Mouse (Mus musculus): ENCODE data around the gene Tbrg1.

The Tbrg1 gene

GRCm38 (mm10) chr9:37656931-37657481 lies at the start of gene Tbrg1:
Tbrg1 (minus strand) TSS chr9:37657312.
- peak; percentile 72 for DNase-seq (ENCODE audit: low read depth, low spot score)

DNA sequence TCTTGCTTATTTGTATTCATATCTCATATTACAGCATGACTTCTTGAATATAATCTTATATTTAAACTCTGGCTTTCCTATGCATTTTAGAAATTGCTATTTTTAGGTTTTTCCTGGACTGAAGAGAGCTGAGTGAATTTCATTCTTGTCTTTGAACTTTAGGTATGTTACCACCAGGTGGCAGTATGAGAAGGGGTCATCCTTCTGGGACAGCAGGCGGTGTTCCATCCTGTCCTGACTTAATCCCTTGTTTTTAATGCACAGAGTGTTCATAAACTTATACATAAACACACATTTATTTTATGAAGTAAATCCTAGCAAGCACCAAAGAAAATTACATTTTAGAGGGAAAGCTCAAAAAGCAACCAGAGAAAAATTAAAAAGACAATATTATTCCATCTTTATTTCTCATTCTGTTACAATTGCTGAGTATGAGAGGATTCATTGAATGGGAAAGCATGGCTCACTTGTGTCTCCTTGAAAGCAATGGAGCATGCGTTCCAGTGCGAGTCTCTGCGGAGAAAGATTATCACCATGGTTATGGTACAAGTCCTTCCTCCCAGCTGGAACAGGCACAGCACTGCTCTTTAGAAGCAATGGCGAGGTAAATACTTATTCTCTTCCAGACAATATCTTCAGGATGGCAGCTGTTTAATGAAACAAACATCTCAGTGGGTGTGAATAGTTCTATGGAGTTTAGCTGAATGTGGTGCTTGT lies 33.0 kb upstream of the Tbrg1 start:
- DNase-seq (ENCODE audit: low read depth, low spot score), result no peak

DNA sequence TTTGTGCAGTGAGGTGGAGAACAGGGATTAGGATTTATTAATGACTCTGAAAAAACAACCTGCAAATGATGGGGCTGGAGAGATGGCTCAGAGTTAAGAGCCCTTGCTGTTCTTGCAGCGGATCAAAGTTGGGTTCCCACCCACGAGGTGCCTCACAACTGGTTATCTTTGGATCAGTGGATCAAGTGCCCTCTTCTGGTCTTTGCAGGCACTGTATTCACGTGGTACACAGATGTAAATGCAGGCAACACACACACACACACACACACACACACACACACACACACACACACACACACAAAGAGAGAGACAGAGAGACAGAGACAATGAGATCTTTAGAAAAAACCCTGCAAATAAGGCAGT lies 30.8 kb upstream of the Tbrg1 start:
- DNase-seq (ENCODE audit: low read depth, low spot score), result no peak

DNA sequence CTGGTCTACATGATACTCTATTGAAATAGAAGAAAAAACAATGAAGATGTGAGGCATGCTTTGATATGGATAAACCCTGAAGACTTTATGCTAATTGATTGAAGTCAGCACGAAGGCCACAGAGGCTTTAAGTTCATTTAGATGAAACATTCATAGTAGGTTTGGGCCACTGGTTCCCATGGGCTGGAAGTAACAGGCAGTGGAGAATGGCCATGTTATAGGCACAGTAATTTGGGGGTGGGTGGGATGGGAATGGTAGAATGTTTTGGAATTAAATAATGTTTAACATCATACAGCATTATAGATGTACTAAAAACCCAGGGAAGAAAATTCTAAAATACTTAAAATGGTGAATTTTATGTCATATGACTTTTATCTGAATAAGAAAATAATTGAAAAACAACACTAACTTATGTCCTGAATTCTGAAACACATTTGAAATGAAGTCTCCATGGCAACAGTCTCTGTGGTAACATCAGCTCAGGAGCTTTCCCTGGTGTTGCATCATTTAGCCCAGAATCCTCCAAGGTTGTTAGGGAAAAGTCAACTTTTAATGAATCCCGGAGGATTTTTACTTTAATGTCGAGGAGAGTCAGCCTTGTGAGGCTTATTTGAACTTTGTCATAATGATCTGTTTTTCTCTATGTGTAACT lies 30.3 kb upstream of the Tbrg1 start:
- DNase-seq (ENCODE audit: low read depth, low spot score), result no peak

DNA sequence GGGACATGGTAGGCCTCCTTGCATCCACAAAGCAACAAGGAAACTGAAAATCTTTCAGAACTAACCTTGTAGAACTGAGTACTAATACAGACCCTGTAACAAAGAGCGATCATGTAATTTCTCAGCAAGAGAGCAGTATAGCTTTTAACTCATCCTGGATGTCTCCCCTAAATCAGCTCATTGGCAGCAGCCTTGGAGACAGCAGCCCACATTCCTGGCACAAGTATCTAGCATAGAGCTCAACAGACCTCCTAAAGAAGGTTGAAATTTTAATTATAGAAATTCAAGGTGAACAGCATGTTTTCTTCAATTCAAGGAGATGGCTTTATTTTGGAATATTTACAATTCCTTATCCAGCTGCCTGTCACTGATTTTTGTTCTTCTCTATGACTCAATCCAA lies 24.0 kb upstream of the Tbrg1 start:
- no peak for DNase-seq (ENCODE audit: low read depth, low spot score)

DNA sequence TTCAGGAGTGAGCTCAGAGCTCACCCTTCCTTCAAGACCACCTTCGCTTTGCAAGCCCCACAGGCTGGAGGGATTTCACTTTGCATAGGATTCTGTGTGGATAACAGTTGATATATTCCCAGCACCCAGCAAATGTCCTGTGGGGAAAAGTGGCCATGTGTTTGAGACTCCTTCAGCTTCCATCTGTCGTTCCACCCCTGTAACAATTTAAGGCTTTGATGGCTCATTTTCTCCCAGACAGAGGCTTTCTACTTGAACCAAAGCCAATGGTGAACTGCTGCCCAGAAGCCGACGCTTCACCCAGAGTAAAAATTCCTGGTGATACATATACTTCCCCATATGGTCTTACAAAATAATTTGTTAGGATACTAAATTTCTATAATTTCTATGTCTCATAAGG lies 18.2 kb upstream of the Tbrg1 start:
- DNase-seq (ENCODE audit: low read depth, low spot score), result no peak

DNA sequence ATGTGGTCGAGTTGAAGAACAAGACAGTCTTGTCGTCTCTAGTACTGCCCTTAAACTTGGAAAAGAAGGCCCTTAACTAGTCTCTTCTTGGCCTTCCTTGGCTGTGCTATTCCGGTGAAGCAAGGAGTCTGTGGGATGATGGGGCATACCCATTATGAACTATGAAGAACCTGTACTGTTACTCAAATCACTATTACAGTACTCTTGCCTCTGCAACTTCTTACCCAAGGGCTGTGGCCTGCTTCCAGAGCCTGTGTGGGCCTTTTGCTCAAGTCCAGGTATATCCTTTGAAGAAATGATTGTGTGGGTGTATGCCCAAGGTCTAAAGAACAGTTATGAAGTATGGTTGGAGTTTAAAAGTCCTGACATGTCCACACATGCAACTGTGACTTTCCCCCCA lies 13.1 kb upstream of the Tbrg1 start:
- no peak for DNase-seq (ENCODE audit: low read depth, low spot score)

- no peak for DNase-seq (ENCODE audit: low read depth, low spot score)
Observed at GRCm38 (mm10) chr9:37669678-37670077, 12.6 kb upstream of the Tbrg1 start.

DNA sequence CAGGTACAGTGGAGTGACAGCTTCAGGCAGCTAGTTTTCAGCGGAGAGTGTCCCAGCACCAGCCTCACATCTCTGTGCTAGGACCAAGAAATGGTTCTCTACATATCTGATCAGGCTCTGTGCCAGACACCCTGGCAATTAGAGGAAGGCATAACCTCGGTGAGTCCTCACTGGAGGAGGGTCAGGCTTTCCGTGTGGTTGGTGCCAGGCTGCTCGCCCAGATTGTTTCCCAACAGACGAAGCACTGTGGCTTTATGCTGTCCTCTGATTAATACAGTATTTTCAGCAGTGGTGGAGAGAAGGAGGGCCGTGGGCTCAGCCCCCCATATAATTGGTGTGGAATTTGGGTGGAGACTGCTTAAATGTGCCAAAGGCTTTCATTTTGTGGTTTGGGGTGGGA lies 12.0 kb upstream of the Tbrg1 start, which contains the start of gene Panx3:
Gene Panx3, minus strand, starts transcription at position 121 of the 400 bp plus-strand sequence.
- DNase-seq (ENCODE audit: low read depth, low spot score), result no peak

- no peak for DNase-seq (ENCODE audit: low read depth, low spot score)
Observed at GRCm38 (mm10) chr9:37666045-37666444, 8.9 kb upstream of the Tbrg1 start.

- no peak for DNase-seq (ENCODE audit: low read depth, low spot score)
Observed at GRCm38 (mm10) chr9:37664604-37665003, 7.5 kb upstream of the Tbrg1 start.

DNA sequence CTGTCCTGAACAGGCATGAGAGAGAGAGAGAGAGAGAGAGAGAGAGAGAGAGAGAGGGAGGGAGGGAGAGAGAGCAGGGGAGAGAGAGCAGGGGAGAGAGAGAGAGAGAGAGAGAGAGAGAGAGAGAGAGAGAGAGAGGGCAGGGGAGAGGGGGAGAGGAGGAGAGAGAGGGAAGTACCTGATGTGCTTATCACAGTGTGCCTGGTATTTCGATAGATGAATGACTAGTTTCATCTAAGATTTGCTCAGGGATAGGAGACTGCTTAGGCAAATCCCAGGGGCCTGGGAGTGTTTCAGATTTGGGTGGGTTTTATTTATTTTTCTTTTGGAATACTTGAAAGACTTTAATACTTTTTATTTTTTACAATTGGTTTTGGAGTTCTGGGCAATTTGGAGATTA lies 6.1 kb upstream of the Tbrg1 start:
- no peak for DNase-seq (ENCODE audit: low read depth, low spot score)

DNA sequence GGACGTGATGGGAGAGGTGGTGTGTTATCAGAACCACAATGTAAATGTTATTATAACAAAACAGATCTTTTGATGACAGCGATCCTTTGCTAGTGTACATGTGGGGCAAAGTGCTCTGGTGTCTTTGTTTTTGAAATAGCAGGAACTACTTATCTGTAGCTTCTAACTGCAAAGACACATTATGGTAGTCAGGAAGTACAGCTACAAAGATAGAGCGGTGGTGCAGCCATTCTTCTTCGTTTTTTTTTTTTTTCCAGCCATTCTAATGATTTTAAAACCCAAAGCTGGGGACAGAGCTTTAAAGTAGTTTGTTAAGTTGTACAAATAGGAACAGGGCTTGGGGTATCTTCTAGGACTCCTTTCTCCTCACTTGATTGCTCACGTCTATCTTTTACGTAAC lies 2.3 kb upstream of the Tbrg1 start:
- DNase-seq (ENCODE audit: low read depth, low spot score), result no peak

- peak; percentile 81 for DNase-seq (ENCODE audit: low read depth, low spot score)
Observed at GRCm38 (mm10) chr9:37656439-37656881, 652 bp downstream of the Tbrg1 start.

- peak; percentile 63 for DNase-seq (ENCODE audit: low read depth, low spot score)
Observed at GRCm38 (mm10) chr9:37655961-37656360, 1.2 kb downstream of the Tbrg1 start.

DNA sequence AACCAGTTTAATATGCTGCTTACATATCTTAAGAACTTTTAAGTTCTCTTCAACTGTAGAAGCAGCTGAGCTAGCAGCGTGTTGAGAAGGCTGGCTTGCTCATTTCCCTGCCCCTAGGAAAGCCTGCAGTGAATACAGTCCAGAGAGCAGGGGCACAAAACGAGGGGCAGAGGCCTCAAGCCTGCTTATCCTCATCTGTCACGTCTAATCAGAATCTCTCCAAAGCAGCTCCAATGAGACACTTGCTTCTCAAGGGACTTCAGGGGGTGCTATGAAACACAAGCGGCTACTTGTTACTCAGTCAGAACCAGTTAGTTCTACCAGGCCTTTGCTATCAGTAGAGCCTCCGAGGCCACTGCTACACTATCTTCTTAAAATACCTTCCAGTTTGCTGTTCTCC lies 3.3 kb downstream of the Tbrg1 start:
- DNase-seq (ENCODE audit: low read depth, low spot score), result no peak

GRCm38 (mm10) chr9:37650639-37651038 lies 6.5 kb downstream of the Tbrg1 start:
- DNase-seq (ENCODE audit: low read depth, low spot score), result no peak

DNA sequence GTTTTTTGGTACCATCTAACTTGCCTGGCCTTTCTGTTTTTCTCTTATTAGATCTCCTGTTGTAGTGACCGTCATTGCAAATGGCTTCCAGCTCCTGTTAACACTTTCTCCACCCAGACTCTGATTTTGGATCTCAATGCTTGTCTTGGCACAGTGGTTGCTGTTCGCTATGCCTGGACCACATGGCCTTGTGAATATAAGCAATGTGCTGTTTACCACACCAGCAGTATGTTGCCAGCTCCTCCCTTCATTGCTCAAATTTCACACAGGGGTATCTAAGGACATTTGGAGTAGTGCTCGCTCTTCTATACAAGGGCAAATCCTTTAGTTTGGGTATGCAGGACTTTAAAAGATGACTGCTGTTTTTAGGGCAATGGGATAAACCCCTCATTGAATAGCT lies 10.9 kb downstream of the Tbrg1 start:
- no peak for DNase-seq (ENCODE audit: low read depth, low spot score)

DNA sequence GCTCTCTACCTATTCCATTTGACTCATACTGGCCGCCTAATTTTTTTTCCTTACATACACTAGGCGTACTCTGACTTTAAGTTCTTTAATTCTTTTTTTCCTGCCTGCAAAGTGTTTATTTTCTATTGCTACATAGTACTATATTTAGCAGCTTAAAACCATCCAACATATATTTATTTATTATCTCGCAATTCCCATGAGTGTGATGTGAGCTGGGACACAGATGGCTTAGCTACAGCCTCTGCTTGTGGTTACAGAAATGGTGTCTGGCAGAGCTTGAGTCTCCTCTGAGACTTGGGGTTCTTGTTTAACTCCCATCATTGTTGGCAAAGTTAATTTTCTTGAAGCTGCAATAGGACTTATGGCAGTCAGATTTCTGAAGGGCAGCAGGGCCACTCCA lies 18.4 kb downstream of the Tbrg1 start:
- no peak for DNase-seq (ENCODE audit: low read depth, low spot score)

GRCm38 (mm10) chr9:37636800-37637542 lies 20.1 kb downstream of the Tbrg1 start:
- no peak for DNase-seq (ENCODE audit: low read depth, low spot score)

DNA sequence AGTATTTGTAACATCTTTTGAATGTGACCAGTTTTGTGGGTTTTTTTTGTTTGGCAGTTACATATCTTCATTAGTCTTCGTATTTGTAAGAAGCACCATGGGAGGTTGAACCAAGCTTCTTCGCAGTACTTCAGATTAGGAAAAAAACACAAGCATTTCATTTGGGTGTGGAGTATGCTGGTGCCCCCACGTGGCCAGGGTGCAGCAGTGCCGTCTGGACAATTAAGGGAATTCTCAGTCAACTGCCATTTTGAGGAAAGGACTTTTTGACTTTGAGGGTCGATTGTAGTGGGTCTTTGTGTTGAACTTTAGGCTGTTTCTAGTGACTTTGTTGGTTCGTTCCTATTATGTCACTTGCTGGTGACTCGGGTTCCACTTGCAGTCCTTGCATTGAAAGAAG lies 20.8 kb downstream of the Tbrg1 start:
- peak; percentile 36 for DNase-seq (ENCODE audit: low read depth, low spot score)

GRCm38 (mm10) chr9:37634269-37634668 lies 22.8 kb downstream of the Tbrg1 start:
- DNase-seq (ENCODE audit: low read depth, low spot score), result no peak
